Mouse (Mus musculus) liver, adult 2 months (tissue): ENCODE measurements around the gene Sp7.

ENCODE experiments used
- CTCF ChIP-seq: fragments of 200-500 bp; IDR thresholded peaks from 2 replicates; pipeline ENCODE4 v1.5.1; 2011; ENCODE audit warnings: low read depth, low read length, control low read depth
- POLR2A ChIP-seq: fragments of 200-500 bp; IDR thresholded peaks from 2 replicates; pipeline ENCODE4 v1.6.1; 2011; ENCODE audit warnings: low read length, control low read depth; ENCODE audit not compliant: insufficient read depth; ENCODE audit errors: extremely low read depth

GRCm38 (mm10) chr15:102326892-102327291 is 40.1 kb downstream of the Sp7 start:
- no peak for TF ChIP-seq CTCF
- no peak for TF ChIP-seq POLR2A
